8 mouse cellular contexts compared by ENCODE assay signal in the genomic region with DNA sequence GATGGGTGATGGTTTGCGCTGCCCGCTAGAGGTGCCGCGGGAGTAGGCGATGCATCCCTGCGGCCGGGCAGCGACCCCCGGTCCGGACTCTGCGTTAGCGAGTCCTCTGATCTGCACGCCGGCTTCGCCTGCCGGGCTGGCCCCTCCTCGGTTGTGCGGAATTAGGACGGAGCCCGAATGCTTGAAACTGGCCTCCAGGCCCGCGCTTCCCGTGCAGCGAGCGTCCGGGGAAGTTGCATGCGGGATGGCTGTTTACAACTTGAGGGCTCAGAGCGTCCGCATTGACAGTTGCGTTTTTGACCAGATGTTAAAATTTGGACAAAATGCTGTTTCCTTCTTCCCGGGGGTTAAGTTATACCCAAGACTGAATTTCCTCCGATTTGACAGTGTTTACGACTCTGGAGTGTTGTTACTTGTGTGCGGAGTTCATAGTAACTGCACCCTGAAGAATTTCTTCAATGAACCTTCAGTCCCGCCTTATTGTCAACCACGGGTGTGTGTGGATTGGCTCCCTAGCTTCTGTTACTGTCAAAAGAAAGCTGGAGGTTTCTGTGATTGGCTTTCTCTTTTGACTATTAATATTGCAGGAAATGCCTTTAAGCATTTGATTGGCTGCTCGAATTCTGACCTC. TPM values are rescaled to one million over a fixed set of nuclear protein-coding genes. Genes with fewer than 3 reads are reported as not detected.
DNase-seq lines count a peak whose midpoint lies in the region; ATAC-seq and TF ChIP-seq lines count a peak whose summit lies in the region.

No protein-coding gene starts in this region.

- ATAC-seq in forebrain, postnatal 0 days, result peak; percentile 75
- ATAC-seq in lung, embryonic 15.5 days (ENCODE audit: borderline replicate concordance, extremely low read depth, low FRiP score, low TSS enrichment), result peak; percentile 57; the same call in 1 of the 2 replicates

- H3K4me2 ChIP-seq in forebrain, postnatal 0 days (ENCODE audit: low read depth), result peak overlapping the region; percentile 75
- peak overlapping the region; percentile 83 for H3K4me2 ChIP-seq in lung, embryonic 15.5 days

- H3K27me3 ChIP-seq in forebrain, postnatal 0 days (ENCODE audit: insufficient read depth, low read length), result no peaks in the 10 kb centered on the region
- H3K27me3 ChIP-seq in lung, embryonic 15.5 days, result no peaks in the 10 kb centered on the region

- no peaks in the 10 kb centered on the region for H3K9me3 ChIP-seq in forebrain, postnatal 0 days (ENCODE audit: low read length)
- H3K9me3 ChIP-seq in lung, embryonic 15.5 days, result no peaks in the 10 kb centered on the region

- H3K4me3 ChIP-seq in forebrain, postnatal 0 days (ENCODE audit: low read depth, low read length), result peak overlapping the region; percentile 97
- H3K4me3 ChIP-seq in lung, embryonic 15.5 days, result peak overlapping the region; percentile 94
- H3K4me3 ChIP-seq in olfactory bulb, adult 2 months (ENCODE audit: insufficient read depth, low read depth, low read length), result peak overlapping the region; percentile 100

- no peaks in the 10 kb centered on the region for H3K4me1 ChIP-seq in forebrain, postnatal 0 days (ENCODE audit: insufficient read depth)
- H3K4me1 ChIP-seq in lung, embryonic 15.5 days, result peaks cover 7% of the 10 kb centered on the region; the same call in 1 of the 2 replicates
- peaks cover 2% of the 10 kb centered on the region; the same call in 1 of the 2 replicates for H3K4me1 ChIP-seq in olfactory bulb, adult 2 months (ENCODE audit: control insufficient read depth, insufficient read depth, low read length)

- H3K9ac ChIP-seq in forebrain, postnatal 0 days, result peak overlapping the region; percentile 95
- peak overlapping the region; percentile 91 for H3K9ac ChIP-seq in lung, embryonic 15.5 days

- H3K27ac ChIP-seq in forebrain, postnatal 0 days (ENCODE audit: low read depth, low read length), result peak overlapping the region; percentile 99
- peak overlapping the region; percentile 99 for H3K27ac ChIP-seq in lung, embryonic 15.5 days
- peak overlapping the region; percentile 34; the same call in 1 of the 2 replicates for H3K27ac ChIP-seq in olfactory bulb, adult 2 months (ENCODE audit: insufficient read depth, low read depth, low read length)

- no peaks in the 10 kb centered on the region for H3K36me3 ChIP-seq in forebrain, postnatal 0 days (ENCODE audit: insufficient read depth)
- no peaks in the 10 kb centered on the region for H3K36me3 ChIP-seq in lung, embryonic 15.5 days

- peak; percentile 92 for DNase-seq in MN1 (ENCODE audit: low spot score)
- peak; percentile 66 for DNase-seq in cerebellum, adult 8-10 months
- peak; percentile 87 for DNase-seq in forebrain, postnatal 0 days
- peak; percentile 57 for DNase-seq in heart, postnatal 4 days
- peak; percentile 69 for DNase-seq in layer of hippocampus, adult 9-10 months (ENCODE audit: low spot score)
- peak; percentile 36 to 56 for DNase-seq in thymus, adult 18-20 months

- no peak for TF ChIP-seq CTCF in forebrain, postnatal 0 days (IDR thresholded peaks at IDR 0.05; ENCODE audit: low read depth)
- no peak for TF ChIP-seq CTCF in olfactory bulb, adult 2 months (IDR thresholded peaks at IDR 0.05; ENCODE audit: insufficient read depth, low read depth, low read length)

- no peak for TF ChIP-seq POLR2A in olfactory bulb, adult 2 months (IDR thresholded peaks at IDR 0.05; ENCODE audit: insufficient read depth, low read depth, low read length)

- under 1% methylated on average over 37 of the region's 37 CpGs for WGBS in forebrain, postnatal 0 days
- WGBS in lung, embryonic 15.5 days, result under 1% methylated on average over 37 of the region's 37 CpGs
- under 1% methylated on average over 37 of the region's 37 CpGs for WGBS in olfactory bulb, adult 2 months

RNA-seq across cellular contexts. Expression of gene Epc2, which starts 1.3 kb away (rescaled TPM):
- total RNA-seq in forebrain, postnatal 0 days (2014; rRNA removed), result 47.7 and 80.4 TPM in 2 replicates
- polyA plus RNA-seq in forebrain, postnatal 0 days (2015; fragmentation: Nextera tagmentation; extraction: Ambion mirVana), result 8.0 and 9.2 TPM in 2 replicates
- 10 to 100 TPM; 23.6 to 24.6 TPM for total RNA-seq in heart, postnatal 4 days (2021)
- 6.4 and 6.5 TPM in 2 replicates for polyA plus RNA-seq in lung, embryonic 15.5 days (2015; fragmentation: Nextera tagmentation; extraction: Ambion mirVana)
- not detected in 2 replicates for polyA plus RNA-seq in olfactory bulb, adult 2 months (2012; ENCODE audit: insufficient read depth, insufficient read length, low replicate concordance, missing spikeins)

Comparison
In these comparisons a context has a peak if more than half of its experiments do, and no peak if none do; other contexts are left out.
1. Peak in every context shown above with its lines: DNase-seq, ATAC-seq, H3K4me3 ChIP-seq and H3K27ac ChIP-seq.
2. H3K27ac ChIP-seq: peak in every context shown above with its lines; median percentile 99 in forebrain, postnatal 0 days; 99 in lung, embryonic 15.5 days; 34 in olfactory bulb, adult 2 months.